In genomic region chr4:136089748-136090583, GRCm38 (mm10) we compare ENCODE assay signal across 9 mouse cellular contexts. TPM values are rescaled to one million over a fixed set of nuclear protein-coding genes. Genes with fewer than 3 reads are reported as not detected.
DNase-seq lines count a peak whose midpoint lies in the region; ATAC-seq lines count a peak whose summit lies in the region.
"Had no signal": no experiment of that assay in that cellular context is flagged by ENCODE, and none has a peak within 500 bp of the region (broad histone marks: within the 10 kb centered on the region; RNA-seq: fewer than 3 reads in every experiment).

No protein-coding gene starts in this region.

- WGBS in hindbrain, embryonic 12.5 days, result 60% methylated on average over 11 of the region's 11 CpGs
- WGBS in hindbrain, embryonic 10.5 days, result 62% methylated on average over 11 of the region's 11 CpGs
- 56% methylated on average over 11 of the region's 11 CpGs for WGBS in embryonic facial prominence, embryonic 10.5 days
- WGBS in kidney, embryonic 16.5 days, result 54% methylated on average over 11 of the region's 11 CpGs
- 48% methylated on average over 11 of the region's 11 CpGs for WGBS in stomach, embryonic 16.5 days

- H3K27me3 ChIP-seq in hindbrain, embryonic 12.5 days, result no peaks in the 10 kb centered on the region
- peaks cover 4% of the 10 kb centered on the region; the same call in 1 of the 2 replicates for H3K27me3 ChIP-seq in hindbrain, embryonic 10.5 days (ENCODE audit: insufficient read depth, poor library complexity, severe bottlenecking)
- no peaks in the 10 kb centered on the region for H3K27me3 ChIP-seq in embryonic facial prominence, embryonic 10.5 days (replicated peaks; ENCODE audit: low read depth, poor library complexity, severe bottlenecking)
- H3K27me3 ChIP-seq in kidney, embryonic 16.5 days (ENCODE audit: insufficient read depth, low read length), result no peaks in the 10 kb centered on the region
- no peaks in the 10 kb centered on the region for H3K27me3 ChIP-seq in stomach, embryonic 16.5 days (ENCODE audit: control insufficient read depth, insufficient read depth, low read length)

- intact Hi-C loops in left cerebral cortex, postnatal 10 days (cut with DNase I), result no loop called here
- intact Hi-C loops in left cerebral cortex, postnatal 25 days (cut with DNase I), result no loop called here

- no peaks in the 10 kb centered on the region for H3K9me3 ChIP-seq in hindbrain, embryonic 12.5 days (replicated peaks)
- H3K9me3 ChIP-seq in hindbrain, embryonic 10.5 days, result no peaks in the 10 kb centered on the region
- no peaks in the 10 kb centered on the region for H3K9me3 ChIP-seq in embryonic facial prominence, embryonic 10.5 days
- H3K9me3 ChIP-seq in kidney, embryonic 16.5 days (ENCODE audit: low read length), result peaks cover 4% of the 10 kb centered on the region; the same call in 1 of the 2 replicates
- peaks cover 3% of the 10 kb centered on the region; the same call in 1 of the 2 replicates for H3K9me3 ChIP-seq in stomach, embryonic 16.5 days (replicated peaks; ENCODE audit: control insufficient read depth, low read length)

- ATAC-seq in hindbrain, embryonic 12.5 days (ENCODE audit: low FRiP score), result no peak
- peak; percentile 37; the same call in 1 of the 2 replicates for ATAC-seq in kidney, embryonic 16.5 days (ENCODE audit: low FRiP score, low TSS enrichment)
- ATAC-seq in stomach, embryonic 16.5 days (ENCODE audit: insufficient read depth, low FRiP score), result peak; percentile 47; the same call in 1 of the 2 replicates

- H3K27ac ChIP-seq in hindbrain, embryonic 12.5 days, result 0 out of 2 replicates have a peak overlapping the region, but pooled peaks have one; percentile 2
- no peak overlapping the region for H3K27ac ChIP-seq in hindbrain, embryonic 10.5 days
- peak overlapping the region; percentile 72; the same call in 1 of the 2 replicates for H3K27ac ChIP-seq in embryonic facial prominence, embryonic 10.5 days (replicated peaks)
- peak overlapping the region; percentile 63 for H3K27ac ChIP-seq in kidney, embryonic 16.5 days (ENCODE audit: low read length)
- peak overlapping the region; percentile 38 for H3K27ac ChIP-seq in stomach, embryonic 16.5 days (ENCODE audit: low read length)

- no peak overlapping the region for H3K9ac ChIP-seq in hindbrain, embryonic 12.5 days
- no peak overlapping the region for H3K9ac ChIP-seq in kidney, embryonic 16.5 days (replicated peaks; ENCODE audit: low read length)
- no peak overlapping the region; the same call in 1 of the 2 replicates for H3K9ac ChIP-seq in stomach, embryonic 16.5 days (ENCODE audit: low read length)

- no peaks in the 10 kb centered on the region for H3K36me3 ChIP-seq in hindbrain, embryonic 12.5 days
- no peaks in the 10 kb centered on the region for H3K36me3 ChIP-seq in hindbrain, embryonic 10.5 days
- H3K36me3 ChIP-seq in embryonic facial prominence, embryonic 10.5 days (replicated peaks), result no peaks in the 10 kb centered on the region
- H3K36me3 ChIP-seq in kidney, embryonic 16.5 days (ENCODE audit: insufficient read depth, low read length), result no peaks in the 10 kb centered on the region
- H3K36me3 ChIP-seq in stomach, embryonic 16.5 days (ENCODE audit: control insufficient read depth, insufficient read depth, low read length), result no peaks in the 10 kb centered on the region

- H3K4me3 ChIP-seq in hindbrain, embryonic 12.5 days, result no peak overlapping the region
- no peak overlapping the region for H3K4me3 ChIP-seq in hindbrain, embryonic 10.5 days
- H3K4me3 ChIP-seq in embryonic facial prominence, embryonic 10.5 days, result no peak overlapping the region
- H3K4me3 ChIP-seq in kidney, embryonic 16.5 days (ENCODE audit: low read length), result no peak overlapping the region
- H3K4me3 ChIP-seq in stomach, embryonic 16.5 days (replicated peaks; ENCODE audit: low read length), result no peak overlapping the region

- H3K4me2 ChIP-seq in hindbrain, embryonic 12.5 days (replicated peaks), result no peak overlapping the region
- H3K4me2 ChIP-seq in kidney, embryonic 16.5 days (replicated peaks; ENCODE audit: low read depth, low read length), result no peak overlapping the region
- H3K4me2 ChIP-seq in stomach, embryonic 16.5 days (ENCODE audit: low read depth, low read length), result no peak overlapping the region

- peaks cover 9% of the 10 kb centered on the region for H3K4me1 ChIP-seq in hindbrain, embryonic 12.5 days
- peaks cover 31% of the 10 kb centered on the region for H3K4me1 ChIP-seq in hindbrain, embryonic 10.5 days (replicated peaks)
- peaks cover 31% of the 10 kb centered on the region for H3K4me1 ChIP-seq in embryonic facial prominence, embryonic 10.5 days
- peaks cover 16% of the 10 kb centered on the region for H3K4me1 ChIP-seq in kidney, embryonic 16.5 days (ENCODE audit: insufficient read depth, low read length)
- H3K4me1 ChIP-seq in stomach, embryonic 16.5 days (ENCODE audit: control insufficient read depth, insufficient read depth, low read length), result peaks cover 4% of the 10 kb centered on the region; the same call in 1 of the 2 replicates

- DNase-seq in hindbrain, embryonic 10.5 days (ENCODE audit: low spot score), result no peak
- no peak for DNase-seq in embryonic facial prominence, embryonic 10.5 days (ENCODE audit: low spot score)
- no peak for DNase-seq in left cerebral cortex, postnatal 10 days (ENCODE audit: extremely low spot score in 1 of 2, low spot score in 2 of 2)
- no peak for DNase-seq in left cerebral cortex, postnatal 25 days (ENCODE audit: low spot score in 2 of 2)
- DNase-seq in lung, postnatal 36 days, result no peak
- DNase-seq: gastrocnemius, postnatal 10 days had no signal

RNA-seq across cellular contexts. Expression of gene Rpl11, which starts 36.7 kb away (rescaled TPM):
- 277 and 292 TPM in 2 replicates for polyA plus RNA-seq in hindbrain, embryonic 12.5 days (2016; fragmentation: Nextera tagmentation; extraction: Ambion mirVana)
- 388 and 497 TPM in 2 replicates for polyA plus RNA-seq in hindbrain, embryonic 10.5 days (2016; fragmentation: Nextera tagmentation; extraction: Ambion mirVana)
- 516 and 527 TPM in 2 replicates for polyA plus RNA-seq in embryonic facial prominence, embryonic 10.5 days (2016; fragmentation: Nextera tagmentation; extraction: Ambion mirVana)
- 372 and 438 TPM in 2 replicates for polyA plus RNA-seq in kidney, embryonic 16.5 days (2015; fragmentation: Nextera tagmentation; extraction: Ambion mirVana)
- 352 and 411 TPM in 2 replicates for polyA plus RNA-seq in stomach, embryonic 16.5 days (2015; fragmentation: Nextera tagmentation; extraction: Ambion mirVana)
- total RNA-seq in left cerebral cortex, postnatal 10 days (2021), result 100 to 1,000 TPM; 262 to 295 TPM
- total RNA-seq in left cerebral cortex, postnatal 25 days (2021), result 100 to 1,000 TPM; 233 to 241 TPM

RNA-seq across cellular contexts. Expression of gene Id3, which starts 53.3 kb away (rescaled TPM):
- polyA plus RNA-seq in hindbrain, embryonic 12.5 days (2016; fragmentation: Nextera tagmentation; extraction: Ambion mirVana), result 372 and 426 TPM in 2 replicates
- 576 and 684 TPM in 2 replicates for polyA plus RNA-seq in hindbrain, embryonic 10.5 days (2016; fragmentation: Nextera tagmentation; extraction: Ambion mirVana)
- 593 and 611 TPM in 2 replicates for polyA plus RNA-seq in embryonic facial prominence, embryonic 10.5 days (2016; fragmentation: Nextera tagmentation; extraction: Ambion mirVana)
- polyA plus RNA-seq in kidney, embryonic 16.5 days (2015; fragmentation: Nextera tagmentation; extraction: Ambion mirVana), result 953 and 999 TPM in 2 replicates
- 271 and 285 TPM in 2 replicates for polyA plus RNA-seq in stomach, embryonic 16.5 days (2015; fragmentation: Nextera tagmentation; extraction: Ambion mirVana)
- total RNA-seq in left cerebral cortex, postnatal 10 days (2021), result 10 to 100 TPM; 37.3 to 54.8 TPM
- 10 to 100 TPM; 37.5 to 39.2 TPM for total RNA-seq in left cerebral cortex, postnatal 25 days (2021)
